19 mouse cellular contexts compared by ENCODE assay signal in genomic region chr11:94839133-94839532, GRCm38 (mm10). TPM values are rescaled to one million over a fixed set of nuclear protein-coding genes. Genes with fewer than 3 reads are reported as not detected.
A peak's percentile ranks its signal among the peaks of the same experiment; 100 is the strongest.
DNase-seq lines count a peak whose midpoint lies in the region; ATAC-seq and TF ChIP-seq lines count a peak whose summit lies in the region.
"Had no signal": no experiment of that assay in that cellular context is flagged by ENCODE, and none has a peak within 500 bp of the region (broad histone marks: within the 10 kb centered on the region; RNA-seq: fewer than 3 reads in every experiment).

No protein-coding gene starts in this region.

- peak; percentile 8 for DNase-seq in adrenal gland, postnatal 36 days
- no peak for DNase-seq in adrenal gland, adult 8-10 months
- peak; percentile 28 for DNase-seq in kidney, postnatal 0 days (ENCODE audit: low spot score)
- DNase-seq in kidney, postnatal 25 days = no peak
- peak; percentile 48 for DNase-seq in testis, postnatal 10 days (ENCODE audit: low spot score)
- no peak for DNase-seq in testis, postnatal 14 days (ENCODE audit: low spot score)
- no peak for DNase-seq in stomach, postnatal 0 days (ENCODE audit: low spot score)
- no peak for DNase-seq in ovary, postnatal 36 days (ENCODE audit: low spot score)
- DNase-seq: cerebellum, postnatal 25 days; gastrocnemius, postnatal 10 days; liver; lung, postnatal 4 days; thymus, postnatal 14 days had no signal

- no peaks in the 10 kb centered on the region for H3K36me3 ChIP-seq in kidney, postnatal 0 days (ENCODE audit: insufficient read depth, low read length)
- H3K36me3 ChIP-seq in stomach, postnatal 0 days (ENCODE audit: control insufficient read depth, insufficient read depth, low read length) = no peaks in the 10 kb centered on the region
- H3K36me3 ChIP-seq: heart, embryonic 13.5 days; hindbrain, embryonic 12.5 days; neural tube, embryonic 15.5 days had no signal

- no peak overlapping the region for H3K27ac ChIP-seq in kidney, postnatal 0 days
- H3K27ac ChIP-seq in stomach, postnatal 0 days (replicated peaks) = no peak overlapping the region
- H3K27ac ChIP-seq: heart, embryonic 13.5 days; hindbrain, embryonic 12.5 days; neural tube, embryonic 15.5 days had no signal

- H3K9me3 ChIP-seq in kidney, postnatal 0 days (replicated peaks; ENCODE audit: low read length) = no peaks in the 10 kb centered on the region
- H3K9me3 ChIP-seq in stomach, postnatal 0 days (ENCODE audit: control insufficient read depth, low read length) = no peaks in the 10 kb centered on the region
- H3K9me3 ChIP-seq: heart, embryonic 13.5 days; hindbrain, embryonic 12.5 days; neural tube, embryonic 15.5 days had no signal

- no peak overlapping the region for H3K9ac ChIP-seq in kidney, postnatal 0 days (ENCODE audit: low read depth, low read length)
- H3K9ac ChIP-seq in stomach, postnatal 0 days (ENCODE audit: low read length) = no peak overlapping the region
- H3K9ac ChIP-seq: heart, embryonic 13.5 days; hindbrain, embryonic 12.5 days; neural tube, embryonic 15.5 days had no signal

- TF ChIP-seq EP300 in stomach, postnatal 0 days (optimal IDR thresholded peaks at IDR 0.05) = no peak

- no peak overlapping the region for H3K4me2 ChIP-seq in kidney, postnatal 0 days (ENCODE audit: low read length)
- no peak overlapping the region for H3K4me2 ChIP-seq in stomach, postnatal 0 days (replicated peaks; ENCODE audit: low read depth)
- H3K4me2 ChIP-seq: heart, embryonic 13.5 days; hindbrain, embryonic 12.5 days; neural tube, embryonic 15.5 days had no signal

- H3K4me3 ChIP-seq in kidney, postnatal 0 days (replicated peaks; ENCODE audit: low read depth, low read length) = no peak overlapping the region
- no peak overlapping the region for H3K4me3 ChIP-seq in stomach, postnatal 0 days (ENCODE audit: low read depth, low read length)
- H3K4me3 ChIP-seq: heart, embryonic 13.5 days; hindbrain, embryonic 12.5 days; neural tube, embryonic 15.5 days had no signal

- H3K27me3 ChIP-seq in kidney, postnatal 0 days (ENCODE audit: insufficient read depth, low read length) = no peaks in the 10 kb centered on the region
- H3K27me3 ChIP-seq in stomach, postnatal 0 days (ENCODE audit: control insufficient read depth, insufficient read depth, low read length) = no peaks in the 10 kb centered on the region
- H3K27me3 ChIP-seq: hindbrain, embryonic 12.5 days; neural tube, embryonic 15.5 days had no signal

- no peaks in the 10 kb centered on the region for H3K4me1 ChIP-seq in kidney, postnatal 0 days (replicated peaks; ENCODE audit: insufficient read depth, low read length)
- H3K4me1 ChIP-seq in stomach, postnatal 0 days (replicated peaks; ENCODE audit: control insufficient read depth, insufficient read depth) = no peaks in the 10 kb centered on the region
- H3K4me1 ChIP-seq: heart, embryonic 13.5 days; hindbrain, embryonic 12.5 days; neural tube, embryonic 15.5 days had no signal

- peak; percentile 48; the same call in 1 of the 2 replicates for TF ChIP-seq CTCF in kidney, postnatal 0 days (IDR thresholded peaks at IDR 0.05; ENCODE audit: low read depth)
- TF ChIP-seq CTCF in stomach, postnatal 0 days (IDR thresholded peaks at IDR 0.05; ENCODE audit: low read depth) = peak; percentile 61

- ATAC-seq in kidney, postnatal 0 days (replicated peaks; ENCODE audit: low FRiP score, low read depth) = no peak
- no peak for ATAC-seq in stomach, postnatal 0 days (ENCODE audit: low FRiP score, low TSS enrichment)
- ATAC-seq: forebrain, embryonic 16.5 days had no signal

RNA-seq across cellular contexts. Expression of gene Tmem92, which starts 56.6 kb away (rescaled TPM):
- not detected for total RNA-seq in adrenal gland, postnatal 36 days (2021)
- total RNA-seq in adrenal gland, adult 8-10 months (2022) = not detected
- polyA plus RNA-seq in kidney, postnatal 0 days (2015; fragmentation: Nextera tagmentation; extraction: Ambion mirVana) = not detected in 2 replicates
- not detected in 2 replicates for polyA plus RNA-seq in stomach, postnatal 0 days (2015; fragmentation: Nextera tagmentation; extraction: Ambion mirVana)
- total RNA-seq: gastrocnemius, postnatal 10 days; left cerebral cortex, adult 8-10 months had no signal
- polyA plus RNA-seq: forebrain, embryonic 16.5 days; heart, embryonic 13.5 days; hindbrain, embryonic 12.5 days; kidney, embryonic 16.5 days; neural tube, embryonic 15.5 days had no signal

Comparison
In these comparisons a context has a peak if more than half of its experiments do, and no peak if none do; other contexts are left out.
1. DNase-seq: peak in adrenal gland, postnatal 36 days (2 of 2), kidney, postnatal 0 days (single experiment) and testis, postnatal 10 days (single experiment); none in adrenal gland, adult 8-10 months (single experiment), kidney, postnatal 25 days (0 of 2), testis, postnatal 14 days (single experiment), stomach, postnatal 0 days (single experiment) and ovary, postnatal 36 days (single experiment).